Mouse (Mus musculus): ENCODE results near the gene Grwd1. TPM values are rescaled to one million over a fixed set of nuclear protein-coding genes. Genes with fewer than 3 reads are reported as not detected.

The Grwd1 gene
- polyA plus RNA-seq, 1 experiment from 2014 or later: 63.0 TPM

DNA sequence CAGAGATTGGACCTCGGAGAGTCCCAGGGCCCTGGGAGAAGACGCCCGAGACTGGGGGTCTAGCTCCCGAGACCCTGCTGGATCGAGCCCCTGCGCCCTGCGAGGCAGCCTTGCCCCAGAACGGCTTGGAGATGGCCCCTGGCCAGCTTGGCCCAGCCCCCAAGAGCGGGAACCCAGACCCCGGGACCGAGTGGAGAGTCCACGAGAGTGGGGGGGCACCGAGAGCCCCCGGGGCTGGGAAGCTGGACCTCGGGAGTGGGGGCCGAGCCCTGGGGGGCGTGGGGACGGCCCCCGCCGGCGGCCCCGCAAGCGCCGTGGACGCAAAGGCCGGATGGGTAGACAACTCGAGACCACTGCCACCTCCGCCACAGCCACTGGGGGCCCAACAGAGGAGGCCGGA lies 35.8 kb downstream of the Grwd1 start:
- H3K36me3 ChIP-seq (ENCODE audit: control insufficient read depth, insufficient read depth, low read length): 0 out of 2 replicates have a peak, but pooled peaks cover 2% of the 10 kb centered on the region
- ATAC-seq: no peak
- WGBS: 94% methylated on average over 29 of the region's 29 CpGs

DNA sequence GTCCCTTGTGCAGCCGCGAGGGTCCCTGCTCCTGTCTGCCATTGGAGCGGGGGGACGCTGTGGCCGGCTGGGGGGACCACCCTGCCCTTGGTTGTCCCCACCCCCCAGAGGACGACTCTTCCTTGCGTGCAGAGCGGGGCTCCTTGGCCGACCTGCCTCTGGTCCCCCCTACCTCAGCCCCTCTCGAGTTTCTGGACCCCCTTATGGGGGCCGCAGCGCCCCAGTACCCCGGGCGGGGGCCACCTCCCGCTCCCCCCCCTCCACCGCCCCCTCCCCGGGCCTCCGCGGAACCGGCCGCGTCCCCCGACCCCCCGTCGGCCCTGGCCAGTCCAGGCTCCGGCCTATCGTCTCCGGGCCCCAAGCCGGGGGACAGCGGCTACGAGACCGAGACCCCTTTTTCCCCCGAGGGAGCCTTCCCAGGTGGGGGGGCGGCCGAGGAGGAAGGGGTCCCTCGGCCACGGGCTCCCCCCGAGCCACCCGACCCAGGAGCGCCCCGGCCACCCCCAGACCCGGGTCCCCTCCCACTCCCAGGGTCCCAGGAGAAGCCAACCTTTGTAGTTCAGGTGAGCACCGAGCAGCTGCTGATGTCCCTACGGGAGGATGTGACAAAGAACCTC lies 36.7 kb downstream of the Grwd1 start:
- H3K9me3 ChIP-seq (ENCODE audit: control insufficient read depth, low read length): no peaks in the 10 kb centered on the region
- H3K27me3 ChIP-seq (replicated peaks; ENCODE audit: control insufficient read depth, insufficient read depth, low read length): peaks cover 10% of the 10 kb centered on the region; the same call in 1 of the 2 replicates
- 88% methylated on average over 42 of the region's 44 CpGs for WGBS
- H3K4me2 ChIP-seq (ENCODE audit: low read depth, low read length): no peak overlapping the region
- H3K9ac ChIP-seq (ENCODE audit: low read depth, low read length): no peak overlapping the region
- no peak for ATAC-seq
- H3K36me3 ChIP-seq (ENCODE audit: control insufficient read depth, insufficient read depth, low read length): 0 out of 2 replicates have a peak, but pooled peaks cover 4% of the 10 kb centered on the region
- H3K27ac ChIP-seq (ENCODE audit: low read length): no peak overlapping the region
- peaks cover 18% of the 10 kb centered on the region for H3K4me1 ChIP-seq (ENCODE audit: control insufficient read depth, insufficient read depth, low read length)
- H3K4me3 ChIP-seq (ENCODE audit: low read length): no peak overlapping the region

More for the DNA sequence above, 35.8 kb downstream of the Grwd1 start:
- no peaks in the 10 kb centered on the region for H3K9me3 ChIP-seq (ENCODE audit: control insufficient read depth, low read length)
- H3K4me1 ChIP-seq (ENCODE audit: control insufficient read depth, insufficient read depth, low read length): peaks cover 20% of the 10 kb centered on the region
- H3K4me2 ChIP-seq (ENCODE audit: low read depth, low read length): no peak overlapping the region
- H3K27me3 ChIP-seq (replicated peaks; ENCODE audit: control insufficient read depth, insufficient read depth, low read length): peaks cover 10% of the 10 kb centered on the region; the same call in 1 of the 2 replicates
- no peak overlapping the region for H3K27ac ChIP-seq (ENCODE audit: low read length)
- H3K9ac ChIP-seq (ENCODE audit: low read depth, low read length): no peak overlapping the region
- H3K4me3 ChIP-seq (ENCODE audit: low read length): no peak overlapping the region

DNA sequence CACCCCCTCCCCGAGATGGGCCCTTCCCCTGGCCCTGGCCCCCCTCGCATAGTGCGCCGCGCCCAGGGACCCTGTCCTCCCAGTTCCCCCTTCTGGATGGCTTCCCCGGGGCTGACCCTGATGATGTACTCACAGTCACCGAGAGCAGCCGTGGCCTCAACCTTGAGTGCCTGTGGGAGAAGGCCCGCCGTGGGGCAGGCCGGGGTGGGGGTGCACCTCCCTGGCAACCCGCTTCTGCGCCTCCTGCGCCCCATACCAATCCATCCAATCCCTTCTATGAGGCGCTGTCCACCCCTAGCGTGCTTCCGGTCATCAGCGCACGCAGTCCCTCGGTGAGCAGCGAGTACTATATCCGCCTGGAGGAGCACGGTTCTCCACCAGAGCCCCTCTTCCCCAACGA lies 37.5 kb downstream of the Grwd1 start:
- 87% methylated on average over 24 of the region's 24 CpGs for WGBS
- ATAC-seq: no peak
- peaks cover 7% of the 10 kb centered on the region; the same call in 1 of the 2 replicates for H3K27me3 ChIP-seq (replicated peaks; ENCODE audit: control insufficient read depth, insufficient read depth, low read length)
- no peak overlapping the region for H3K9ac ChIP-seq (ENCODE audit: low read depth, low read length)
- no peak overlapping the region for H3K4me3 ChIP-seq (ENCODE audit: low read length)
- H3K9me3 ChIP-seq (ENCODE audit: control insufficient read depth, low read length): no peaks in the 10 kb centered on the region
- H3K4me1 ChIP-seq (ENCODE audit: control insufficient read depth, insufficient read depth, low read length): peaks cover 10% of the 10 kb centered on the region
- 0 out of 2 replicates have a peak, but pooled peaks cover 4% of the 10 kb centered on the region for H3K36me3 ChIP-seq (ENCODE audit: control insufficient read depth, insufficient read depth, low read length)
- H3K4me2 ChIP-seq (ENCODE audit: low read depth, low read length): no peak overlapping the region
- no peak overlapping the region for H3K27ac ChIP-seq (ENCODE audit: low read length)

DNA sequence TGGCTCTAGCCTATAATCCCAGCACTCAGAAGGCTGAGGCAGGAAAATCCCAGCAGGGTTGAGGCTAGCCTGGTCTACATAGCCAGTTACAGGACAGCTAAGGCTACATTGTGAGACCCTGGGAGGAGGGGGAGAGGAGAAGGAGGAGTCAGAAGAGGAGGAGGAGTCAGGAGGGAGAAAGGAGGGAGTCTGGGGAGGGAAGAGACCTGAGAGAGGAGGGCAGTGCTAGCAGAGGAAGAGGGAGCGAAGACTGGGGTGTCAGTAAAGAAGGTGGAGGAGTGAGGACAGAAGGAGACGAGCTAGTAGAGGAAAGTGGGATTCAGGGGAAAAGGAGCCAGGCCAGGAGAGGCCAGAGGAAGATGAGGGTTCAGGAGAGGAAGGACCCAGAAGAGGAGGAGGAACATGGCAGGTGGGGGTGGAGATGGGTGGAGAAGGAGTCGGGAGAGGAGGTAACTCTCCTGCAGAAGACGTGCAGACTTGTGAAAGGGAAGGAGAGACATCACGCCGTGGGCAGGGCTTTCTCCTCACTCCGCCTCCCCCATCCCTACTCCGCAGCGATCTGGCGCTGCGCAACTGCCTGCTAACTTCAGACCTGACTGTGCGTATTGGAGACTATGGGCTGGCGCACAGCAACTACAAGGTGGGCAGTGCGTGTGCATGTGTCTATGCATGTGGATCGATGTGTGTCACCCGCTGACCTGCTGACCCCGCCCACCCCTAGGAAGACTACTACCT lies 38.8 kb downstream of the Grwd1 start:
- Histone ChIP-seq H3K4me3 (ENCODE audit: low read length) (no peak overlapping the region), H3K4me2 (ENCODE audit: low read depth, low read length) (no peak overlapping the region), H3K4me1 (ENCODE audit: control insufficient read depth, insufficient read depth, low read length) (0 out of 2 replicates have a peak, but pooled peaks cover under 1% of the 10 kb centered on the region), H3K27ac (ENCODE audit: low read length) (no peak overlapping the region), H3K36me3 (ENCODE audit: control insufficient read depth, insufficient read depth, low read length) (0 out of 2 replicates have a peak, but pooled peaks cover 4% of the 10 kb centered on the region), H3K27me3 (replicated peaks; ENCODE audit: control insufficient read depth, insufficient read depth, low read length) (no peaks in the 10 kb centered on the region), H3K9ac (ENCODE audit: low read depth, low read length) (no peak overlapping the region), H3K9me3 (ENCODE audit: control insufficient read depth, low read length) (no peaks in the 10 kb centered on the region)
- ATAC-seq: no peak
- WGBS: 65% methylated on average over 17 of the region's 17 CpGs

DNA sequence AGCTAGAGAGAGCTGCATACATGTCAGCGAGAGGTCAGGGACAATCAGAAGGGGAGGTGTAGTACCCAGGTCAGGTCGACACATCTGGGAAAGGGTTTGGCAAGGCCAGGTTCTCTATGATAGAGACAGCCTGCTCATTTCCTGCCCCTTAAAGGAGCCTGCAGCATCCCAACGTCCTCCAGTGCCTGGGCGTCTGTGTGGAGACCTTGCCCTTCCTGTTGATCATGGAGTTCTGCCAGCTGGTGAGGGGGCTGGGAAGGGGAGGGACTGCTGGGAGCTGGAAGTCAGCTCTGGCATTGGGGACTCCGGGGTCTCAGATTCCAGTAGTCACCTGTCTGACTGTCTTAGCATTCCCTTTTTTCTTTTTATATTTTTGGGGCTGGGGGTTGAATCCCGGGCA lies 40.0 kb downstream of the Grwd1 start:
- ATAC-seq: no peak
- Histone ChIP-seq H3K9me3 (ENCODE audit: control insufficient read depth, low read length) (no peaks in the 10 kb centered on the region), H3K27me3 (replicated peaks; ENCODE audit: control insufficient read depth, insufficient read depth, low read length) (0 out of 2 replicates have a peak, but pooled peaks cover 3% of the 10 kb centered on the region), H3K4me1 (ENCODE audit: control insufficient read depth, insufficient read depth, low read length) (peaks cover 10% of the 10 kb centered on the region), H3K4me3 (ENCODE audit: low read length) (no peak overlapping the region), H3K36me3 (ENCODE audit: control insufficient read depth, insufficient read depth, low read length) (0 out of 2 replicates have a peak, but pooled peaks cover 4% of the 10 kb centered on the region), H3K9ac (ENCODE audit: low read depth, low read length) (no peak overlapping the region), H3K4me2 (ENCODE audit: low read depth, low read length) (no peak overlapping the region), H3K27ac (ENCODE audit: low read length) (no peak overlapping the region)
- WGBS: 53% methylated on average over 6 of the region's 6 CpGs

GRCm38 (mm10) chr7:45787642-45788041 lies 43.1 kb downstream of the Grwd1 start:
- Histone ChIP-seq H3K9me3 (ENCODE audit: control insufficient read depth, low read length) (no peaks in the 10 kb centered on the region), H3K36me3 (ENCODE audit: control insufficient read depth, insufficient read depth, low read length) (0 out of 2 replicates have a peak, but pooled peaks cover 4% of the 10 kb centered on the region), H3K4me1 (ENCODE audit: control insufficient read depth, insufficient read depth, low read length) (peaks cover 27% of the 10 kb centered on the region), H3K4me2 (ENCODE audit: low read depth, low read length) (no peak overlapping the region), H3K4me3 (ENCODE audit: low read length) (no peak overlapping the region), H3K27ac (ENCODE audit: low read length) (no peak overlapping the region), H3K9ac (ENCODE audit: low read depth, low read length) (no peak overlapping the region), H3K27me3 (replicated peaks; ENCODE audit: control insufficient read depth, insufficient read depth, low read length) (peaks cover 7% of the 10 kb centered on the region; the same call in 1 of the 2 replicates)
- 78% methylated on average over 22 of the region's 22 CpGs for WGBS
- ATAC-seq: no peak

DNA sequence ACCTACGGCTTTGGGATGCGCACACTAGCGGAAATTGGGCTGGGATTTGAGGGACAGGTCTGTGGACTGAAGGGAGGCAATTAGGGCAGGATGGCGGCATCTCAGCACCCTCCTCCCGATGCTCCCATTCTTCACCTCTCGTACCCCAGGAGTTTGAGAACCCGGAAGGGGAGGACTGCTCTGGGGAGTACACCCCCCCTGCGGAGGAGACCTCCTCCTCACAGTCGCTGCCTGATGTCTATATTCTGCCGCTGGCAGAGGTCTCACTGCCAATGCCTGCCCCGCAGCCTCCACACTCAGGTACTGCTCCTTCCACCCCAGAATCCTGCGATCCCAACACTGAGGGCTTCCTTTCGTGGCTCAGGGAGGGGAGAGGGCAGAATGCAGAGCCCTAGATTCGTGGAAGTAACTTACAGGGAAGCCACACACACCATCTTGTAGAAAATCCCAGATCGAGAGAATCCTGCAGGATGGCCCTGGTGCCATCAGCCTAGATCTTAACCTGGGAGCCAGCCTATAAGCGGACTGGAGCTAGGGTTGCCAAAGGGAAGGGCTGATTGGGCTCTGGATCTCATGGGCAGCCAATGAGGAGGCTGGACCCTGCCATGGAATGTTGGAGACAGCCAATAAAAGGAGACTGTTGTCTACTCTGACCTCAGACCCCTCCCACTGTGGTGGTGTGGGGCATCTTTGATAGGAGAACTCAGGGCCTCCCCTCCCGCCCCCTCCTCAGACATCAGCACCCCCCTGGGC lies 43.9 kb downstream of the Grwd1 start:
- H3K27ac ChIP-seq (ENCODE audit: low read length): no peak overlapping the region
- ATAC-seq: peak; percentile 24; the same call in 1 of the 2 replicates
- H3K36me3 ChIP-seq (ENCODE audit: control insufficient read depth, insufficient read depth, low read length): 0 out of 2 replicates have a peak, but pooled peaks cover 4% of the 10 kb centered on the region
- 14% methylated on average over 17 of the region's 17 CpGs for WGBS
- peaks cover 7% of the 10 kb centered on the region; the same call in 1 of the 2 replicates for H3K27me3 ChIP-seq (replicated peaks; ENCODE audit: control insufficient read depth, insufficient read depth, low read length)
- peak overlapping the region; percentile 86 for H3K4me2 ChIP-seq (ENCODE audit: low read depth, low read length)
- H3K9ac ChIP-seq (ENCODE audit: low read depth, low read length): peak overlapping the region; percentile 45
- H3K4me1 ChIP-seq (ENCODE audit: control insufficient read depth, insufficient read depth, low read length): peaks cover 27% of the 10 kb centered on the region
- H3K4me3 ChIP-seq (ENCODE audit: low read length): peak overlapping the region; percentile 58
- H3K9me3 ChIP-seq (ENCODE audit: control insufficient read depth, low read length): no peaks in the 10 kb centered on the region

- WGBS: 1% methylated on average over 14 of the region's 14 CpGs
- Histone ChIP-seq H3K27me3 (replicated peaks; ENCODE audit: control insufficient read depth, insufficient read depth, low read length) (peaks cover 7% of the 10 kb centered on the region; the same call in 1 of the 2 replicates), H3K4me1 (ENCODE audit: control insufficient read depth, insufficient read depth, low read length) (peaks cover 27% of the 10 kb centered on the region), H3K4me2 (ENCODE audit: low read depth, low read length) (peak overlapping the region; percentile 86), H3K9ac (ENCODE audit: low read depth, low read length) (peak overlapping the region; percentile 67), H3K9me3 (ENCODE audit: control insufficient read depth, low read length) (no peaks in the 10 kb centered on the region), H3K27ac (ENCODE audit: low read length) (no peak overlapping the region), H3K4me3 (ENCODE audit: low read length) (peak overlapping the region; percentile 58), H3K36me3 (ENCODE audit: control insufficient read depth, insufficient read depth, low read length) (0 out of 2 replicates have a peak, but pooled peaks cover 4% of the 10 kb centered on the region)
- peak; percentile 29; the same call in 1 of the 2 replicates for ATAC-seq
These were observed 44.6 kb downstream of the Grwd1 start for GRCm38 (mm10) chr7:45786136-45786578.

Measured in intestine, embryonic 16.5 days (tissue).